Mouse (Mus musculus): Measurements from ENCODE around the gene Hoxd11. TPM values are rescaled to one million over a fixed set of nuclear protein-coding genes. Genes with fewer than 3 reads are reported as not detected.

The Hoxd11 gene
- polyA plus RNA-seq, 1 experiment: not detected

- TF ChIP-seq GATA1 (IDR thresholded peaks at IDR 0.05; ENCODE audit: low read length): no peak
Observed at GRCm38 (mm10) chr2:74704393-74704998, 25.1 kb downstream of the Hoxd11 start, which contains the start of gene Hoxd8. Gene Hoxd8, plus strand, starts transcription at chr2:74704615.

- no peak for TF ChIP-seq GATA1 (IDR thresholded peaks at IDR 0.05; ENCODE audit: low read length)
Observed at GRCm38 (mm10) chr2:74704999-74705466, 25.7 kb downstream of the Hoxd11 start.

GRCm38 (mm10) chr2:74705467-74706089 is 26.2 kb downstream of the Hoxd11 start:
- no peak for TF ChIP-seq GATA1 (IDR thresholded peaks at IDR 0.05; ENCODE audit: low read length)

- no peak for TF ChIP-seq GATA1 (IDR thresholded peaks at IDR 0.05; ENCODE audit: low read length)
Observed at GRCm38 (mm10) chr2:74706393-74706960, 27.1 kb downstream of the Hoxd11 start.

- TF ChIP-seq GATA1 (IDR thresholded peaks at IDR 0.05; ENCODE audit: low read length): no peak
Observed at GRCm38 (mm10) chr2:74707599-74707998, 28.2 kb downstream of the Hoxd11 start.

- no peak for TF ChIP-seq GATA1 (IDR thresholded peaks at IDR 0.05; ENCODE audit: low read length)
Observed at GRCm38 (mm10) chr2:74708676-74709075, 29.3 kb downstream of the Hoxd11 start.

GRCm38 (mm10) chr2:74709465-74710419 is 30.4 kb downstream of the Hoxd11 start:
- no peak for TF ChIP-seq GATA1 (IDR thresholded peaks at IDR 0.05; ENCODE audit: low read length)

- TF ChIP-seq GATA1 (IDR thresholded peaks at IDR 0.05; ENCODE audit: low read length): no peak
Observed at GRCm38 (mm10) chr2:74710929-74711543, 31.7 kb downstream of the Hoxd11 start.

GRCm38 (mm10) chr2:74711721-74712621 is 32.6 kb downstream of the Hoxd11 start, which contains the start of the genes Hoxd3 and Hoxd4:
Gene Hoxd3, plus strand, starts transcription at chr2:74711927.
Gene Hoxd4, plus strand, starts transcription at chr2:74711929.
- no peak for TF ChIP-seq GATA1 (IDR thresholded peaks at IDR 0.05; ENCODE audit: low read length)

- no peak for TF ChIP-seq GATA1 (IDR thresholded peaks at IDR 0.05; ENCODE audit: low read length)
Observed at GRCm38 (mm10) chr2:74713239-74714150, 34.1 kb downstream of the Hoxd11 start.

GRCm38 (mm10) chr2:74714156-74714789 is 34.9 kb downstream of the Hoxd11 start:
- no peak for TF ChIP-seq GATA1 (IDR thresholded peaks at IDR 0.05; ENCODE audit: low read length)

- TF ChIP-seq GATA1 (IDR thresholded peaks at IDR 0.05; ENCODE audit: low read length): no peak
Observed at GRCm38 (mm10) chr2:74714881-74715280, 35.5 kb downstream of the Hoxd11 start.
